Mouse (Mus musculus): Measurements from ENCODE around the gene 4930430A15Rik.

4930430A15Rik gene

GRCm38 (mm10) chr2:111229502-111229901 is at the start of gene 4930430A15Rik:
4930430A15Rik (minus strand) TSS chr2:111229602.
- DNase-seq (ENCODE audit: low spot score) = no peak

GRCm38 (mm10) chr2:111274006-111274405 is 44.6 kb upstream of the 4930430A15Rik start, which contains the start of gene Olfr1277:
Olfr1277 (minus strand) TSS chr2:111274106.
- DNase-seq (ENCODE audit: low spot score) = no peak

- no peak for DNase-seq (ENCODE audit: low spot score)
Measured at GRCm38 (mm10) chr2:111254216-111254615, 24.8 kb upstream of the 4930430A15Rik start, which contains the start of gene Olfr1276. Olfr1276 (plus strand) TSS chr2:111254516.

DNA sequence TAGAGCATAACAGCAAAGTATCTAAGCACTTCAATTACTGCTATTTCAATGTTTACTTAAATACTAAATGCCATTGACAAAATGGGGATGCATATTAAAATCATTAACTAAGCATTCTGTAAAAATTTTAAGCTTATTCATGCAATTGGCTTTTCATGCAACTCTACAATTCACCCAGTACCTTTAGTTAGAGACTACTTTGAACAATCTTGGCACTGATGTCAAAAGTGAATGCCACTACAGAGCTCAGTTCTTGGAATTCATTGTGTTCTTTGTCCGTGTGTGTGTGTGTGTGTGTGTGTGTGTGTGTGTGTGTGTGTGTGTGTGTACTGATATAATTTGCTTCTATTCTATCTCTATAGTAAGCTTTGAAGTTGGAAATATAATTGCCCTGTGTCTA is 5.8 kb upstream of the 4930430A15Rik start, which contains the start of gene Olfr1275:
TSS of gene Olfr1275 (minus strand) at position 101 of the 400 bp plus-strand sequence.
- DNase-seq (ENCODE audit: low spot score) = no peak

DNA sequence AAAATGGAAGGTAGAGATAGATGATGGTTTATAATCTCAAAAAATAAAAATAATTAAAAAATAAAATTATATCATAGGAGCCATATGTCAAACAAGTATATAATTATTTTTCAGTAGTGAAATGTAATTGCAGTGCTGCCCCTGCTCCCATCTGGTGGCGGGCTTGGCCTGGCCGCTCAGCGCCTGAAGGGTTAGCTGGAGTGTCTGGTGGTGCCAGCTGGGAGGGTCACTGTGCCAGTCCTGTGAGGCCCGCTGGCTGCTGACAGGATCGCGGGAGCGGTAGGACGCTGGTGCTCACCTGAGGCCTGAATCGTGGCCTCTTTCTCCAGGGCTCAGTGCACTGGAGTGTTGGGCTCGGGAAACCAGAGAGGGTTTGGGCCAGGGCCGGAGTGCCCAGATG is 47.3 kb downstream of the 4930430A15Rik start:
- DNase-seq (ENCODE audit: low spot score) = no peak

GRCm38 (mm10) chr2:111152836-111153235 is 76.6 kb downstream of the 4930430A15Rik start, which contains the start of gene Gm15130:
Gm15130 (minus strand) TSS chr2:111152936.
- no peak for DNase-seq (ENCODE audit: low spot score)

DNA sequence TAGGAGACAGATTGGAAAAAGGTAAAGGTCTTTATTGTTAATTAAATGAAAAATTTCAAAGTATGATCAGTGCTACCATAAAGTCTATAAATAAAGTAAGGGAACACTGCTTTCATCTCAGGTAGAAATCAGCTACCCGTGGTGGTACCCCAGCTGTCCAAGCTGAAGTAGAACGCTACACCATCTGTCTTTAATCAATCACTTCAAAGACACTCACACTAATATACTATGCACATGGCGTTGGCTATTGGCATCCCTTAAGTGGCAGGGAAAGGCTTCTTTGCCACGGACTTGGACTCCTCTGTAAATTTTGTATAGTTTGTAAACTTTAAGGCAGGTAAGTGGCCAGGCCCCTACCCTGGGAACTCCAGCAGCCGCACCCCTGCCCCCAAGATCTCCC is 93.7 kb downstream of the 4930430A15Rik start:
- DNase-seq (ENCODE audit: low spot score) = no peak
